Mouse (Mus musculus) cerebellum, adult 2 months (tissue): ENCODE measurements around the gene Atp6ap1.

Experiments used
- CTCF ChIP-seq: fragments of 200-500 bp; IDR thresholded peaks from 2 replicates; pipeline ENCODE4 v1.5.1; 2011; ENCODE audit warnings: low read depth, mild to moderate bottlenecking, control low read depth, low read length, moderate library complexity, borderline replicate concordance; ENCODE audit not compliant: insufficient read depth
- POLR2A ChIP-seq: fragments of 200-500 bp; IDR thresholded peaks from 2 replicates; pipeline ENCODE4 v1.6.1; 2011; ENCODE audit warnings: low read length, control low read depth, borderline replicate concordance; ENCODE audit not compliant: insufficient read depth

GRCm38 (mm10) chrX:74273422-74274322 lies 23.2 kb upstream of the Atp6ap1 start:
- TF ChIP-seq CTCF (no peak), POLR2A (no peak)
